Mouse (Mus musculus) neural tube, embryonic 11.5 days (tissue): ENCODE results near the gene Afap1l2. TPM values are rescaled to one million over a fixed set of nuclear protein-coding genes. Genes with fewer than 3 reads are reported as not detected.

Experiments
- ATAC-seq: fragments of 200-750 bp; cut with Nextera tagmentation; 2 replicates; pipeline ENCODE4 v1.8.0; 2017; ENCODE audit warnings: moderate number of reproducible peaks, mild to moderate bottlenecking, moderate TSS enrichment, moderate library complexity; ENCODE audit not compliant: insufficient read depth, low FRiP score, low TSS enrichment
- DNase-seq: peaks from one replicate; pipeline ENCODE4 v3.0.0-alpha.2; 2015; ENCODE audit warnings: low spot score
- H3K27ac ChIP-seq: fragments of 300-500 bp; sonication (generic); 2 replicates; pipeline ENCODE4 v1.5.1; 2014; ENCODE audit warnings: low read depth, mild to moderate bottlenecking, low read length
- H3K27me3 ChIP-seq: fragments of 300-500 bp; sonication (generic); 2 replicates; pipeline ENCODE4 v1.6.1; 2014; ENCODE audit warnings: mild to moderate bottlenecking, low read length, mixed read lengths; ENCODE audit not compliant: control insufficient read depth, insufficient read depth
- H3K36me3 ChIP-seq: fragments of 300-500 bp; sonication (generic); 2 replicates; pipeline ENCODE4 v1.6.1; 2014; ENCODE audit warnings: mild to moderate bottlenecking, low read length, moderate library complexity, mixed read lengths; ENCODE audit not compliant: control insufficient read depth, insufficient read depth
- H3K4me1 ChIP-seq: fragments of 300-500 bp; sonication (generic); 2 replicates; pipeline ENCODE4 v1.6.1; 2014; ENCODE audit warnings: low read length, mixed read lengths; ENCODE audit not compliant: control insufficient read depth, insufficient read depth
- H3K4me2 ChIP-seq: fragments of 300-500 bp; sonication (generic); 2 replicates; pipeline ENCODE4 v1.6.1; 2014; ENCODE audit warnings: low read depth, mild to moderate bottlenecking, moderate library complexity
- H3K4me3 ChIP-seq: fragments of 300-500 bp; sonication (generic); 2 replicates; pipeline ENCODE4 v1.5.1; 2014; ENCODE audit warnings: low read depth, low read length
- H3K9ac ChIP-seq: fragments of 300-500 bp; sonication (generic); 2 replicates; pipeline ENCODE4 v1.6.1; 2014; ENCODE audit warnings: mild to moderate bottlenecking, low read length
- H3K9me3 ChIP-seq: fragments of 300-500 bp; sonication (generic); 2 replicates; pipeline ENCODE4 v1.6.1; 2016; ENCODE audit warnings: low read length; ENCODE audit not compliant: control insufficient read depth
- WGBS: fragments of 180-500 bp; shearing (Covaris S2); extraction: QIAGEN DNeasy Blood & Tissue Kit; methylation state at CpG from one replicate; pipeline ENCODE4 v1.1.7; 2014; 5-methylcytosine and 5-hydroxymethylcytosine counted together
- polyA plus RNA-seq: library from polyadenylated mRNA; unstranded; fragments of >200 nt; fragmentation: Nextera tagmentation; extraction: Ambion mirVana; gene quantifications from 2 replicates; pipeline ENCODE4 v1.2.1, GENCODE M21; 2014

Afap1l2 gene
- polyA plus RNA-seq, 1 experiment from 2014 or later = 11.4 TPM

DNA sequence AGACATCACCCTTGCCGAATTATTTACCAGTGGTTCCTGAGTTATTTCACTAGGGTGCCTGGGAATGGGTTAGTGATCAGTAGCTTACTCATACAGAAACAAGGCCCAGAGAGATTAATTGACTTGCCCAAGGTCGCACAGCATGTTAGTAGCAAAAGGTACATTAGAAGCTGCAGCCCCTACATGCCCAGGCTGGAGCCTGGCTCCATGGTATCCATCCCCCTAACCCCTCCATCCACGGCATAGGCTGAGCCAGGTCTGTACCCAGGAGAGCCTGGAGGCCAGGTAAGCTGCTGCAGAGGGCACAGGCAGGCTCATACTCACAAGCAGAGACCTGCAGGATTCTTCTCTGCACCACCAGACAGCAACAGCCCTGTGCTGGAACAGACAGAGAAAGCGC lies 6.1 kb downstream of the Afap1l2 start:
- H3K27ac ChIP-seq = no peak overlapping the region
- H3K36me3 ChIP-seq = no peaks in the 10 kb centered on the region
- H3K4me1 ChIP-seq = peaks cover 12% of the 10 kb centered on the region; the same call in 1 of the 2 replicates
- no peak for ATAC-seq
- no peak for DNase-seq
- H3K9ac ChIP-seq = no peak overlapping the region
- peaks cover 3% of the 10 kb centered on the region; the same call in 1 of the 2 replicates for H3K27me3 ChIP-seq
- H3K9me3 ChIP-seq = no peaks in the 10 kb centered on the region
- no peak overlapping the region for H3K4me2 ChIP-seq
- no peak overlapping the region for H3K4me3 ChIP-seq
- 85% methylated on average over 4 of the region's 4 CpGs for WGBS

DNA sequence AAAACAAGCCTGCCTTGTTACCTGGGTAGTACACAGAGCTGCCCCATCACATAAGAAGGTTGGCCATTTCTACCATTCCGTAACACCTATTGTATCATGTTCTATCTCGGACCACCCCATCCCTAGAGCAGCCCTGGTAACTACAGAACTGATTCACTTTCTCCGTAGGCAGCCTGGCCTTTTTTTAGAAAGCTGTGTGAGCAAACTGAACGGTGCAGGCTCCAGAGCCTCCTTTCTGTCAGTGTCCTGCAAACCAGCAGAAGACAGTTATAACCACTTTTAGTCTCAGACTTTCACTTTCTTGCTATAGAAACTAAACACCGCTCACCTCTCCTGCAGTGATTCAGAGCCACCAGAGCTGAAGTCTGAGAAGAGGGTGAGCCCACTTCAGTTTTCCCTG lies 7.4 kb downstream of the Afap1l2 start:
- H3K9ac ChIP-seq = no peak overlapping the region
- H3K9me3 ChIP-seq = no peaks in the 10 kb centered on the region
- H3K27ac ChIP-seq = no peak overlapping the region
- ATAC-seq (no peak), DNase-seq (no peak)
- H3K4me2 ChIP-seq = no peak overlapping the region
- no peaks in the 10 kb centered on the region for H3K27me3 ChIP-seq
- H3K4me1 ChIP-seq = peaks cover 12% of the 10 kb centered on the region; the same call in 1 of the 2 replicates
- WGBS = 91% methylated on average over 5 of the region's 5 CpGs
- no peaks in the 10 kb centered on the region for H3K36me3 ChIP-seq
- H3K4me3 ChIP-seq = no peak overlapping the region

DNA sequence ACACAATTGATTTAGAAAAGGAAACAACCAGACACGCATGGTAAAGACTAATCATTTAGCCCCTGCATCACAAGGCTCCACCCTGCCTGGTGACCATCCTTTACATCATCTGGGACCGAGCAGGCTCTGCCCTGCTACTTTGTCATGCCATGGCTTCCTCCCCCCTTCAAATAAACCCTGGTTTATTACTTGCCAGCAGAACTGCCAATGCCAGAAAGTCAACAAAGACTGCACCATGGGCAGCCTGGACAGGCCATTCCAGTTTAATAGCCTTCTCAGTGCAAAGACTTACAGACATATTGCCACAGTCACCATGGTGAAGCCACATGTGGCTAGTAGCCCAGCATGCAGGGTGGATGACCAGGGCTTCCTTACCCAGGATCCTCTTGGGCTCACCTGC lies 8.2 kb downstream of the Afap1l2 start:
- WGBS = 27% methylated on average over 2 of the region's 2 CpGs
- Histone ChIP-seq H3K4me2 (no peak overlapping the region), H3K27ac (no peak overlapping the region), H3K27me3 (no peaks in the 10 kb centered on the region), H3K9ac (no peak overlapping the region), H3K36me3 (no peaks in the 10 kb centered on the region), H3K4me1 (peaks cover 12% of the 10 kb centered on the region; the same call in 1 of the 2 replicates), H3K9me3 (no peaks in the 10 kb centered on the region), H3K4me3 (no peak overlapping the region)
- no peak for DNase-seq
- ATAC-seq = no peak

DNA sequence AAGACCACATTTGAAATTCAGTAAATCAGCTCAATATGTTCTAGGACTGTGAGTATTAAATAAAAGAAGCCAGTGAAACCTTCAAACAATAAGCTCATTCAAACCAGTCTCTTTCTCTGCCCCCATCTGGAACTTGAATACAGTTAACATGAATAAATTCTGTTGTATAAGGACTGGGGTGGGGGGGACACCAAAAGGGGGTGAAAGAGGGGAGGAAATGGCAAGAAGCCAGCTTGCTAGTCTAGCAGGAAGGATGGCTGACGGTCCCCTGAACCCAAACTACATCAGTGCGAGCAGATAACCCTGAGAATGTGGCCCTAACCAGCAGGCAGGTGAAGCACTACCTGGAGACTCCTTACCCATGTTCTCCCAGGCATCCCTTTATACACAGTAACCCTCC lies 9.1 kb downstream of the Afap1l2 start:
- peaks cover 12% of the 10 kb centered on the region; the same call in 1 of the 2 replicates for H3K4me1 ChIP-seq
- no peak overlapping the region for H3K4me3 ChIP-seq
- H3K4me2 ChIP-seq = no peak overlapping the region
- 76% methylated on average over 2 of the region's 2 CpGs for WGBS
- H3K9me3 ChIP-seq = no peaks in the 10 kb centered on the region
- no peaks in the 10 kb centered on the region for H3K36me3 ChIP-seq
- no peak overlapping the region for H3K9ac ChIP-seq
- H3K27me3 ChIP-seq = no peaks in the 10 kb centered on the region
- no peak overlapping the region for H3K27ac ChIP-seq
- ATAC-seq (no peak), DNase-seq (no peak)

DNA sequence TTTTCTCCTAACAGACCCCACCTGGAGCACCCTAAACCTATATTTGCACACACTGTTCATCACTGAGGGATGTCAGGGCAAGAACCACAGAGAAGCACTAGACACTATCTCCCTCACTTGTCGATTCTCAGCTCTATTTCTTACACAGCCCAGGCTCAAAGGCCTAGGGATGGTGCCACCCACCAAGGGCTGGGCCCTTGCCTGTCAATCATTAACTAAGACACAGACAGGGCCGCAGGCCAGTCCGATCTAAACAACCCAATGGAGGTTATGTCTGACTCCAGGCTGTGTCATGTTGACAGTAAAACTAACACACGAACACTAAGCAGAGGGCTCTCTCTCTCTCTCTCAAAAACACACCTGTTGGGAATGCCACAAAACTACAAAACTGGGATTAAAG lies 9.7 kb downstream of the Afap1l2 start:
- ATAC-seq (no peak), DNase-seq (no peak)
- no peak overlapping the region for H3K4me2 ChIP-seq
- H3K27ac ChIP-seq = 0 out of 2 replicates have a peak overlapping the region, but pooled peaks have one; percentile 8
- H3K27me3 ChIP-seq = no peaks in the 10 kb centered on the region
- 80% methylated on average over 4 of the region's 4 CpGs for WGBS
- H3K36me3 ChIP-seq = no peaks in the 10 kb centered on the region
- no peak overlapping the region for H3K9ac ChIP-seq
- peaks cover 10% of the 10 kb centered on the region; the same call in 1 of the 2 replicates for H3K4me1 ChIP-seq
- no peak overlapping the region for H3K4me3 ChIP-seq
- H3K9me3 ChIP-seq = no peaks in the 10 kb centered on the region

DNA sequence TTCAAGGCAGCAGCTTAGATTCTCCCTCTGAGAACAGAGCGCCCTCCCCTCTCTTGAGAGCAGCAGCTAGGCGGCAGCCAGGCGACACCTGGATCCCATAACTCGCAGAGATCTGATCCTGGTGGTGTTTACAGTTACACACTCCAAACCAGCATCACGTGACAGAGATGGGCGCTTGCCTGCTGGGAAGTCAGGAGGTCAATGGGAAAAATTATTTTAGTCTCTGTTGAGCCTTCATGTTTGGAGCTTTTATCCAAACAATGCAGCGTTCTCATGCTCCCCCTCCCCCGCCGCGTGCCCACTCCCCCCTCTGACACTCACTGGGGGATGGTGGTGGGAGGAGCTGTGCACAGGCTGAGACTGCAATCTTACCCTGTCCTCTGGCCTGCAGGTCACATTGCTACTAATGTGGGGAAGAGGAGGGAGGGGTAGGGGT lies 10.8 kb downstream of the Afap1l2 start:
- WGBS = 7% methylated on average over 10 of the region's 10 CpGs
- Histone ChIP-seq H3K9me3 (no peaks in the 10 kb centered on the region), H3K4me2 (peak overlapping the region; percentile 22; the same call in 1 of the 2 replicates), H3K9ac (peak overlapping the region; percentile 14), H3K4me3 (no peak overlapping the region), H3K27me3 (no peaks in the 10 kb centered on the region), H3K27ac (peak overlapping the region; percentile 4; the same call in 1 of the 2 replicates), H3K4me1 (peaks cover 9% of the 10 kb centered on the region; the same call in 1 of the 2 replicates), H3K36me3 (no peaks in the 10 kb centered on the region)
- ATAC-seq (no peak), DNase-seq (peak; percentile 70)

DNA sequence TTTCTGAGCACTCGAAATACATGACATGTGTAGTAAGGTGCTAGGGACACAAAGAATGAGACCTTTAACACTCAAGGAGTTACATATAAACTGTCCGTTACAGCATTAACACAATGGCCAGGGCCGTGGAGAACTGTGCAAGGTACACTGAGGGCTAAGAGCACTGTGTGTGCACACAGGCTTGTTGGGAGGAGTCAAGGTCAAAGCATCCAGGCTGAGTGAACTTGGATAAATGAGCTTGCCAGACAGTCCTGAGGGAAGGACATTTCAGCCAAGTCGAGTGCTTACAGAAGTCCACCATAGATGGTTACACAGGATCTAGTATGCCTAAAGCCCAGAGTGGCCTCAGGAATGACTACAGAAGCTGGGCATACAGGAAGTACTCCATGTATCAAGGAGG lies 12.6 kb downstream of the Afap1l2 start:
- no peak overlapping the region for H3K27ac ChIP-seq
- H3K9me3 ChIP-seq = no peaks in the 10 kb centered on the region
- no peak overlapping the region for H3K4me2 ChIP-seq
- H3K4me1 ChIP-seq = peaks cover 15% of the 10 kb centered on the region; the same call in 1 of the 2 replicates
- DNase-seq = no peak
- no peaks in the 10 kb centered on the region for H3K36me3 ChIP-seq
- 89% methylated on average over 4 of the region's 4 CpGs for WGBS
- no peak for ATAC-seq
- no peaks in the 10 kb centered on the region for H3K27me3 ChIP-seq
- no peak overlapping the region for H3K4me3 ChIP-seq
- H3K9ac ChIP-seq = no peak overlapping the region

DNA sequence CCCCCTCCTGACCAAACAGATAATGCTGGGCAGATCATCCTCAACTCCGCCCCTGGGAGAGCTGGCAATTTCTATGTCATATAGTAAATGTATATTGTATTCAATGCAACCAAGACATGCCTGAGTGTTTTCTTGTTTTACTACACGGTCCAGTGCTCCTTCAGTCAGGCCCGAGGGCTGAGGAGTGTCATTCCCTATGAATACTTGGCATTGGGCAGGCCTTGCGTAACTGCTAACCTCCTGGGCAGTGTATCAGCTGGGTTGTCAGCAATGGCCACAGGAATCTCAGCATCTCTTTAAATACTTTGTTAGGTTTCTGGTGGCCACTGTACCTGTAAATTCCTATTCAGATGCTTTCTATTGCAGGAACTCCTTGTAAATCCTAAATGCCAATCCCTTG lies 13.4 kb downstream of the Afap1l2 start:
- H3K4me3 ChIP-seq = no peak overlapping the region
- H3K9ac ChIP-seq = no peak overlapping the region
- peaks cover 19% of the 10 kb centered on the region; the same call in 1 of the 2 replicates for H3K4me1 ChIP-seq
- no peaks in the 10 kb centered on the region for H3K36me3 ChIP-seq
- no peak overlapping the region for H3K4me2 ChIP-seq
- ATAC-seq (no peak), DNase-seq (no peak)
- 79% methylated on average over 4 of the region's 4 CpGs for WGBS
- no peaks in the 10 kb centered on the region for H3K9me3 ChIP-seq
- H3K27me3 ChIP-seq = no peaks in the 10 kb centered on the region
- no peak overlapping the region for H3K27ac ChIP-seq

DNA sequence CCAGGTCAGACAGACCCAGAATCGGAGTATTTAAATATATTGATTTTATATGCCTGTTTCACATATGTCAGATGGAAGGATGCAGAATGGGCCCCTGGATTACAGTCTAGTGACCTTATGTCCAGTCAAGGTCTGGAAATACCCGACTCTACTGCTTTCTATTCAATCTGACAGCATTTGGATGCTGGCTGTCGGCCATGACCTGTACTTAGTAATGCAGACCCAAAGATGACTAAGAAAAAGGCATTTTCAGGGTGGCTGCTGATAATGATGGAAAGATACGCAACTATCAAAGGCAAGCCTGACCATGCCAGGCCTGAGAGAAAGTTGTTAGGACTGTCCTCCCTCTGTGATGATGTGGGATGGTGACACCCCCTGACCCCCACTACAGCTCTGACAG lies 14.3 kb downstream of the Afap1l2 start:
- WGBS = 81% methylated on average over 4 of the region's 4 CpGs
- no peak overlapping the region for H3K4me3 ChIP-seq
- ATAC-seq (no peak), DNase-seq (no peak)
- no peak overlapping the region for H3K4me2 ChIP-seq
- H3K9ac ChIP-seq = no peak overlapping the region
- no peaks in the 10 kb centered on the region for H3K36me3 ChIP-seq
- H3K27me3 ChIP-seq = no peaks in the 10 kb centered on the region
- peaks cover 20% of the 10 kb centered on the region; the same call in 1 of the 2 replicates for H3K4me1 ChIP-seq
- no peak overlapping the region for H3K27ac ChIP-seq
- no peaks in the 10 kb centered on the region for H3K9me3 ChIP-seq
